Mouse (Mus musculus): Measurements from ENCODE around the gene Wwtr1.

Wwtr1 gene

GRCm38 (mm10) chr3:57557408-57557807 is 18.3 kb downstream of the Wwtr1 start:
- DNase-seq, result no peak

DNA sequence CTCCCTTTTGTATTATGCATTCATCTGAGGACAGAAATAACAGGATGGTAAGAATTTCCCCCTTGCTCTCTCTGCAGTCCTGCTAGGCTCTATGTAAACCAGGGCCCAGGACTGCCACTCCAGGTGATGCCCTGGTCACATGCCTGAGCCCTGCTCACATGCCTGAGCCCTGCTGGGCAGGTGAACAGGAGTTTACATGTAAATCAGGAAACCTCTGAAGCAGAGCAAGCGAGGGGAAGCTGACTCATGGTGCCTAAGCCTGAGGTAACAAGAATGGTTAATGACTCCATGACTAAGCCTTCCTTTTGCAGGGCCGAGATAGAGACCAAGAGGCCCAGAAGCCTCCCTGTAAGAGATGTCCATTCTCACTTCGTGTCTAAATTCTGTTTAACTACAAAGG is 20.1 kb downstream of the Wwtr1 start:
- peak; percentile 69 for DNase-seq

DNA sequence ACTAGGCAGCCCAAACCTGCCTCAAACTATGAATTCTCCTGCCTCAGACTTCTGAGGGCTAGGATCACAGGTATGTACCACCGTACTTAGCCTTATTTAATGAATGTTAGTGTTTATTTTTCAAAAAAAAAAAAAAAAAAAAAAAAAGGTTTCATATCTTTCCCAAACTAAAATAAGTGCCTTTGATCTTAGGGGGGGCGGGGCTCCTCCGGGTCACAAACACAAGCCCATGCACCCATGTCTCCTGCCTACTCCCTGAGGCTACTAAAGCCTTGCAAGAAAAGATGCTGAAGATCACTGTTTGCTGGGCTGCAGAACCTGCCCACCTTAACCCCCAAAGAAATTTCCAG is 20.8 kb downstream of the Wwtr1 start:
- DNase-seq, result no peak

- no peak for DNase-seq
Observed at GRCm38 (mm10) chr3:57554124-57554889, 21.4 kb downstream of the Wwtr1 start.

DNA sequence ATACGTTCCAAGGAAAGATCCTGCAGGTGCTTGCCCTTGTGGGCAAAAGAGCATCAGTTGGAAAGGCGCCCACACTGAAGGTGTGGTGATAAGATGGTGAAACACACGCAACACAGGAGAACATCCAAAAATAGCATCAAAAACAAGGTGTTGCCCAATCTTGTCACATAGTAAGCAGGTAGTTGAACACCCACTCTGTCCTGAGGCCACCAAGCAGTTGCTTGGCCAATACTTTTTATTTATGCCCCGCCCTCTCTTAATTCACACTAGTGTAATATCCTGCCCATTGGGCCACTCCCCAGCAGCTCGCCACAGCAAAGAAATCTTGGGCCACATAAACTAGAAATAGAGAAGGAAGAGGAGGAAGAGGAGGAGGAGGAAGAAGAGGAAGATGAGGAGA is 22.6 kb downstream of the Wwtr1 start:
- no peak for DNase-seq

DNA sequence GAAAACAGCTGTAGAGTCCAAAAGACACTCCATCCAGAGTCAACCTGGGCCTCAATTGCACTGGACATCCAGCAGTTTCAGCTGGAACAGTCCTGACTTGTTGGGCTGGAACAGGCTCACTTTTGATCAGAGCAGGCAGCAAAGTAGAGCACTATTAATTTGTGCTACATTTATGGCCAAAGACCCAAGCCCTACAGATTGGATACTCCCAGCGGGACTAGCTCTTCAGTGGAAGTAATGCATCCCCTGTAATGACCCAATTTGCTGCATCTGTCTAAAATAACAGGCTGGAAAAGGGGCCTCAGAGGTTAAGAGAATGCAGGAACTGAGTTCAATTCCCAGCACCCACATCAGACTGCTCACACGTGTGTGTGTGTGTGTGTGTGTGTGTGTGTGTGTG is 24.5 kb downstream of the Wwtr1 start:
- DNase-seq, result no peak

- no peak for DNase-seq
Observed at GRCm38 (mm10) chr3:57550468-57551185, 25.1 kb downstream of the Wwtr1 start.

GRCm38 (mm10) chr3:57544154-57544553 is 31.6 kb downstream of the Wwtr1 start:
- DNase-seq, result peak; percentile 36

GRCm38 (mm10) chr3:57542848-57543380 is 32.8 kb downstream of the Wwtr1 start:
- DNase-seq, result no peak

DNA sequence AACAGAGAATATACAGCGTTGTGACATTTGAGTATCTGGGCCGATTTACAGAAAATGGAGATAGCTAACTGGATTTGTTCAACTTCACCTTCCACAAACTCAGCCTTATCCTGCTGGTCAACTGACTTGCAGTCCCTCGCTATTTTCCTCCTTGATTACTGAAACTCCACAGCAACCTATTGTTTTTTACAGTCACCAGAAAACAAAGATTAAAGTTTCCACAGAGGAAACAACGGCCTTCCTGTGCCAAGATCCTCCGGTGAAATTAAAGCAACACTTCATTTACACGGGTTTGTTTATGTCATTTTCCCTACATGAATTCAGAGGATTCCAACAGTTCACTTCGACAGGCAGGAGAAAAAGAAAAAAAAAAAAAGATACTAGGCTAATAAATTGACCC is 34.5 kb downstream of the Wwtr1 start:
- DNase-seq, result no peak

GRCm38 (mm10) chr3:57540474-57540873 is 35.2 kb downstream of the Wwtr1 start:
- DNase-seq, result no peak

- no peak for DNase-seq
Observed at GRCm38 (mm10) chr3:57535483-57536185, 40.1 kb downstream of the Wwtr1 start.

DNA sequence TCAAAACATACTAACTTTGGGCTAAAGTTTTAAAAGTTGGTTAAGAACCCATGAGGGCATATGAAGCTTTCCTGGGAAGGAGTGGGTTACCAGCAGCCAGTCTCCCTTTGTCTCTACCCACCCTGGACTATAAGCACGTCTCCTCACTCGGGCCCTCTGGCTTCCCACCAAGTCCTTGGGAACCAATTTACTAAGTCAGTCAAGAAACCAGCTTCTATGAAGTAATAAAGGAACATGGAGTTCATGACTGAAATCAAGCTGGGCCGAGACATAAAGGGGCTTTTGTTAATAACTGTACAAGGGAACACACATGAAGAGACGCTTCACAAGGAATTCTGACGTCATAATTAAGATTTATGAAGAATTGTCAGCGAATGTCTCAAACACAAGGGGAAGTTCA is 41.3 kb downstream of the Wwtr1 start:
- no peak for DNase-seq

GRCm38 (mm10) chr3:57533876-57534275 is 41.8 kb downstream of the Wwtr1 start:
- no peak for DNase-seq

- DNase-seq, result no peak
Observed at GRCm38 (mm10) chr3:57532991-57533725, 42.6 kb downstream of the Wwtr1 start.

GRCm38 (mm10) chr3:57530836-57531235 is 44.9 kb downstream of the Wwtr1 start:
- no peak for DNase-seq

DNA sequence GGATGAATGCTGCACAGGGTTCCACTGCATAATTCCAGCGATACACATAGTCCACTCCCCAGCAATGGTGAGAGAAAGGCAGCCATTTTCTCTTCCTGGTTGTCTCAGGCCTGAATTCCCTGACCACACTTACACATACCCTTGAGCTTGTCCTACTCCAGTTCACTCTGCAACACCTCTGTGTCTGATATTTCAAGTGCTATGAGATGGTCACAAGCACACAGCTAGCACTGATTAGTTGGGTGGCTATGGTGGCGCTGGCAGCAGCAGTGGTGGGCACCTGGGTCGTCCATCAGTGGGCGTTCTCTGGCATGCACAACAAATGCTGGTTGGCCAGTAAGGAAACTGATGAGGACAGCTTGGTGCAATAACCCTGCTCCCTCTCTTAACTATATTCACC is 45.5 kb downstream of the Wwtr1 start:
- DNase-seq, result no peak

DNA sequence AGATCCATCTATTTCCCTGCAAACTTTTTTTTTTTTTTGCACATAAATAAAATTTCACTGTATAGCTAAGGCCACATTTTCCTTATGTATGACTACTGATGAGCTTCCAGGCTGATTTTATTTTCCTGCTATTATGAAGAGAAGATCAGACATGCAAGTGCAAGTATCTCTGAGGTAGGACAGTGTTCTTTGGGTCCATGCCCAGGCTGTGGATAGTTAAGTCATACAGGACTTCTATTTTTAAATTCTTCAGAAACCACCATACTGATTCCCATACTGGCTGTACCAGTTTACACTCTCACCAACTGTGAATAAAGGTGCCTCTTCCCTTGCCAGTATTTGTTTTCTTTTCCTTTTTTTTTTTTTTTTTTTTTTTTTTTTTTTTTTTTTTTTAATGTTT is 48.6 kb downstream of the Wwtr1 start:
- no peak for DNase-seq

DNA sequence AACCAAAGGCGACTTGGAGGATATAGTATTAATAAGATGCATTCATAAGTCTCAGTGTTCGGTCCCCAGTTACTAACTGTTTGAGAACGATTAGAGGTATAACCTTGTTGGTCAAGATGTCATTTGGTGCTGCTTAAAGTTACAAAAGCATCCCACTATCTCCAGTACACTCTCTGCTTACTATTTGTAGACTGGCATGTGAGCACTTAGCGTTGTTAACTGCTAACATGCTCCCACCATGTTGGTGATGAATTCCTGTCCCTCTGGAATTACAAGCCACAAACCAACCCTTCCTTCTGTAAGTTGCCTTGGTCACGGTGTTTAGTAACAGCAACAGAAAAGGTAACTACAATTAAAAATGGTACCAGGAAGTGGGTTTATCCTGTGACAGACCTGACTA is 52.6 kb downstream of the Wwtr1 start:
- no peak for DNase-seq

GRCm38 (mm10) chr3:57521876-57522275 is 53.8 kb downstream of the Wwtr1 start:
- no peak for DNase-seq

- no peak for DNase-seq
Observed at GRCm38 (mm10) chr3:57519995-57520394, 55.7 kb downstream of the Wwtr1 start.

DNA sequence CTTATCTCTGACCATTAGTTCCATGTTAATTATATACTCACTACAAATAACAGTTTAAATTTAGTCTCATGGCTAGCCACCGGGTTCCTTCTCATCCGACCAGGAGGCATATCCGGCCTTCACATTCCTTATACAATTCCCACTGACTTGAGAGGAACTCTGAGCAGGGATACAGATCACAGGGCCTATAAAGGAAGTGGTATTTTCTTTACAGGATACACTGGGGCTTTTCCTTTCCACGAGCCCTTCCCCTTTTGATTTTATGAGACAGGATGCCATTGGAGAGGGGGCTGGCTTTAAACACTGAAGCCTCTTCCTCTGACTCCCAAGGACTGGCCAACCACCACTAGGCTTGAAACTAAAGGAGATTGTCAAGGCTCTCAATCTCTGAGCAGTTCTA is 59.6 kb downstream of the Wwtr1 start:
- DNase-seq, result no peak

DNA sequence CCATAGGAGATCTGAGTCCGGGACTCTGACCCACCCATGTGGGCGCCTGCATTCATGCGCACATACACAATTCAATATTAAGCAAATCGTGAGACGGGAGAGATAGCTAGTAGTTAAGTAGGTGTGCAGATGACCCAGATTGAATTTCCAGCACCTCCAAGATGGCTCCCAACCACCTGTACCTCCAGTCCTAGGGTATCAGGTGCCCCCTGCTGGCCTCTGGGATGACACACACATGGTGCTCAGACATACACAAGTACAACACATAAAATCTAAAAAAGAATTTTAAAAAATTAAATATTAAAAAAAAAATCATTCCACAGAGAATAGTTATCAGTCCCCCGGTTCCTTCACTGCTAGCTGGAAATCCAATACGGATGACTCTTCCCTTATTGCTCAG is 60.7 kb downstream of the Wwtr1 start:
- DNase-seq, result no peak
